Mouse (Mus musculus): Measurements from ENCODE around the gene Armh1.
"Not testable (repeated sequence)": the region's sequence is repeated elsewhere in the genome, so short reads cannot be mapped to it uniquely, and the experiment has no call there.

Gene Armh1

DNA sequence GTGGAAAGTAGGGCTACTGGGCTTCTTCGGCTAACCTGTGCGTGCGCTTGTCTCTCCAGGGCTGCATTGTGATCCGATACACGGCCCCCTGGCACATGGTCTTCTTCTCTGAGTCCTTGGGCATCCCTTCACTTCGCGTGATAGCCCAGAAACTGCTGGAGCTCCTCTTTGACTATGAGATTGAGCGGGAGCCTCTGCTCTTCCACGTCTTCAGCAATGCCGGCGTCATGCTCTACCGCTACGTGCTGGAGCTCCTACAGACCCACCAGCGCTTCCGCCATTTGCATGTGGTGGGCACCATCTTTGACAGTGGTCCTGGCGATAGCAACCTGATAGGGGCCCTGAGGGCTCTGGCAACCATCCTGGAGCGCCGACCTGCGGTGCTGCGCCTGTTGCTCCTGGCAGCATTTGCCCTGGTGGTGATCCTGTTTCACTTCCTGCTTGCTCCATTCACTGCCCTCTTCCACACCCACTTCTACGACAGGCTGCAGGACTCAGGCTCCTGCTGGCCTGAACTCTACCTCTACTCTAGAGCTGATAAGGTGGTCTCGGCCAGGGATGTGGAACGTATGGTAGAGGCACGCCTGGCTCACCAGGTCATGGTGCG is 16.0 kb upstream of the Armh1 start:
- no peak for DNase-seq (ENCODE audit: low read depth, low spot score)

- DNase-seq (ENCODE audit: low read depth, low spot score) = peak; percentile 64
Observed at GRCm38 (mm10) chr4:117267284-117267683, 15.4 kb upstream of the Armh1 start.

GRCm38 (mm10) chr4:117262987-117263386 is 11.1 kb upstream of the Armh1 start:
- no peak for DNase-seq (ENCODE audit: low read depth, low spot score)

- DNase-seq (ENCODE audit: low read depth, low spot score) = no peak
Observed at GRCm38 (mm10) chr4:117262101-117262913, 10.4 kb upstream of the Armh1 start.

GRCm38 (mm10) chr4:117261222-117261621 is 9.3 kb upstream of the Armh1 start:
- no peak for DNase-seq (ENCODE audit: low read depth, low spot score)

DNA sequence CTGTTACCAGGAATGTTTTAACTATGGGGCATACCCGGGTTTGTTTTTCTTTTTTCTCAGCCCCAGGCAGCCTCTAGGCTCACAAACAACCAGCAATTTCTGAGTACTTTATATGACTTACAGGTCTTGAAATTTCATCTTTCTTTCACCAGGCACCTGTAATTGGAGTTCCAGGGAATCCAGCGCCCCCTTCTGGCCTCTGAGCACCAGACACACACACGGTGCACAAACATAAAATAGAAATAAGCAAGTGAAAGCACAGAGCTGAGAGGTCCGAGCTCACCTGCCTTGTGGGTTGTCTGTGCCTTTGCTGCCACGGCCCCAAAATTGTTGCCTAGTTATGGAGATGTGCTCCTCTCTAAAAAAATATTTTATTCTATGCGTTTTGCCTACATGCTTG is 8.0 kb upstream of the Armh1 start:
- DNase-seq (ENCODE audit: low read depth, low spot score) = not testable (repeated sequence)

GRCm38 (mm10) chr4:117254672-117255071 is 2.7 kb upstream of the Armh1 start:
- no peak for DNase-seq (ENCODE audit: low read depth, low spot score)

DNA sequence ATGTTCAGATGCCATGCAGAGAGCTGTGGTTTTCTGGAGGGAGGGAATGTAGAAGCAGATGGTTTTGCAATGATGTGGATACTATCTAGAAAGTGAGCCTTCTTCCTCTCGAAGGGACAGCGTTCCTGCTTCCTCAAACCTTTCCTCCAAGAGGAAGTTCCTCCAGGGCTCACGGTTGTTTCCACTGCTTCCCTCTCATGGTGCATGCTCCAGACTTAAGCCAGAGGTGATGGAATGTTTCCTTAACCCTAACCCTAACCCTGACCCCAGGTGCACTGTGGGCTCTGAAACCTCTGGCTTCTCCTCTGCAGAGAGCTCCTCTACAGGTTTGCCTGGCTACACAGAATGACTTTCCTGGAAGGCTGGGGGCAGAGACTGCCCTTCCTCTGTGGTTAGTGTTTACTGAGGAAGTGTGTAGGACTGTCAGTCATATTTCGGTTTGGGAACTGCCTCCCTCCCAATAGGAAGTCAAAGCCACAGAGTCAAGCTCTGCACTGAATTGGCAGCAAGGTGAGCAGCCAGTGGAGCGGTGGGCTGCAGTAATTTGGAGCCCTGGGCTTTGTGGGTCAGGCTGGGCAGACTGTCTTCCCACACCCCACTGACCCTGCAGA is 2.2 kb upstream of the Armh1 start:
- no peak for DNase-seq (ENCODE audit: low read depth, low spot score)

GRCm38 (mm10) chr4:117253218-117254016 is 1.5 kb upstream of the Armh1 start:
- DNase-seq (ENCODE audit: low read depth, low spot score) = no peak

- DNase-seq (ENCODE audit: low read depth, low spot score) = no peak
Observed at GRCm38 (mm10) chr4:117252755-117253154, 830 bp upstream of the Armh1 start.

DNA sequence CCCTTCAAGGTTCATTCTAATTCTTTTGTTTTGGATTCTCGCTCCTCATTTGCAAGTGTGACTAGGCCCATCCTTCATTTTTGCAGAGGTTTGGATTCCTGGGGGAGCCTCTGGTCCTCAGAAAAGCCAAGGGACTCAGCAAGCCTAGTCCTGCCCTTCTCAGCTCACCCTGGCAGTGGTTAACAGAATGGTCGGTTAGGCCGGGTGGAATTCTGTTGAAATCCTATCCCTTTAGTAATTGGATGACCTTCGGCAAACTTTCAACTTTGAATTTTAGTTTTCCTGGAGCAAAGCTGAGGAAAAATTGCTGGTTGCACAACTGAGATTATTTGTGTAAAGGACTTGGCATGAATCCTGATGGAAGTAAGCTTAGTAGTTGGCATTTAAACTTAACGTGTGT is 426 bp upstream of the Armh1 start:
- DNase-seq (ENCODE audit: low read depth, low spot score) = no peak

- DNase-seq (ENCODE audit: low read depth, low spot score) = no peak
Observed at GRCm38 (mm10) chr4:117250982-117251381, 943 bp downstream of the Armh1 start.

GRCm38 (mm10) chr4:117240867-117241266 is 11.1 kb downstream of the Armh1 start:
- no peak for DNase-seq (ENCODE audit: low read depth, low spot score)

GRCm38 (mm10) chr4:117239153-117239552 is 12.8 kb downstream of the Armh1 start:
- no peak for DNase-seq (ENCODE audit: low read depth, low spot score)

DNA sequence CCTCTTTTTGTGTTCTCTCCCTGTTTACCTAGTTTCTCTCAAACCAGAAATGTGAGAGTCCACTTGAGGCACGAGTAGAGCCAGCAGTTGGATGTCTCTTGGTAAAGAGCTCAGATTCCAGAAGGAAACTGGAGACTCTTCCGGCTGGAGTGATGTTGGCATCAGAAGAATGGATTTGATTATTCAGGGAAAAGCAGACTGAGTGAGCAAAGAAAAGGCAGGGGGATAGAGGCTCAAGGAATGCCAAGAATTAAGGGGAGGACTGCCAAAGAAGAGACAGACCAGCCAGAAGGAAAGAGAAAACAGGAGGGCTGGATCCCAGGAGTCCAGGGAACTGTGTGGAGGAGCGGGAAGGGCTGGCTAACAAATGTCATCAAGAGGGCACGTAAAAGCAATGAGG is 16.1 kb downstream of the Armh1 start:
- no peak for DNase-seq (ENCODE audit: low read depth, low spot score)

GRCm38 (mm10) chr4:117234166-117234741 is 17.7 kb downstream of the Armh1 start:
- DNase-seq (ENCODE audit: low read depth, low spot score) = no peak

DNA sequence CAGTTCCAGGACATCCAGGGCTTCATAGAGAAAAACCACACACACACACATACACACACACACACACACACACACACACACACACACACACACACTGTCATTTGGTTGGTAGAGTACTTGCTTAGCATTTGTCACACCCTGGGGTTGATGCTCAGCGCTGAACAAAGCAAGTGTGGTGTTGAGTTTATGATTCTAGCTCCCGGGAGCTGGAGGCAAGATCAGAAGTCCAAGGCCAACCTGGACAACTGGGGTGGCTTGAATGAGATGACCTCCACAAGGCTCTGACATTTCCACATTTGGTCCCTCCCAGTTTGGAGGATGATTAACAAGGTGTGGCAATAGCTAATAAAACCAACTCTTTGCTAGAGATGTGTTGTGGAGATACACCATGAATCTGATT is 20.7 kb downstream of the Armh1 start:
- DNase-seq (ENCODE audit: low read depth, low spot score) = no peak

DNA sequence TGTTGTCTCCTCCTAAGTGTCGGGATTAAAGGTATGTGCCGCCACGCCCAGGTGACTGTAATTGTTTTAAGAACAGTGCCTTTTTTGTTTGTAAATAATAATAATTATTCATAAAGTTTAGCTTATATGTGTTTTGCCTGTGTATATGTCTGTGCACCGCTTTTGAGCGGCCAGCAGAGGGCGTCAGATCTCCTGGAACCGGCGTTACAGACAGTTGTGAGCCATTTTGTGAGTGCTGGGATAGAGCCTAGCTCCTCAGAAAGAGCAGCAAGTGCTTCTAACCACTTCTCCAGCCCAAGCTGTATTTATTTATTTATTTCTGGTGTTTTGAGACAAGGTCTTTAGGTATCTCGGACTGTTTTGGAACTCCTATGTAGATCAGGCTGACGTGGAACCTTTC is 21.6 kb downstream of the Armh1 start:
- DNase-seq (ENCODE audit: low read depth, low spot score) = no peak

- no peak for DNase-seq (ENCODE audit: low read depth, low spot score)
Observed at GRCm38 (mm10) chr4:117229590-117229989, 22.3 kb downstream of the Armh1 start.

GRCm38 (mm10) chr4:117225250-117225649 is 26.7 kb downstream of the Armh1 start:
- no peak for DNase-seq (ENCODE audit: low read depth, low spot score)

DNA sequence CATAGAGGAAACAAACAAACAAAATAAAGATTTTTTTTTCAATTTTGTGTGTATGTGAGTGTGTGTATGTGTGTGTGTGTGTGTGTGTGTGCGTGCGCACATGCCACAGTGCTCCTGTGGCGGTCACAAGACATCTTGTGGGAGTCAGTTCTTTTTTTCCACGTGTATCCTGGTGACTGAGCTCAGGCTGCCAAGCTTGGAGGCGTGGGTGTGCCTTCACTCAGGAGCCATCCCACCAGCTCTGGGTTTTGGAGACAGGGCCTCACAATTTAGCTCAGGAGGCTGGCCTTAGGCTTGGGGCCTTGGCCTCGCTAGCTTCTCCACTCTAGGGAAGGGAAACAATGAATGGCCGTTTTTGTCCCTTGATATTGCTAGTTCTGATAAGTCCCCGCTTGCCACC is 27.8 kb downstream of the Armh1 start:
- no peak for DNase-seq (ENCODE audit: low read depth, low spot score)

DNA sequence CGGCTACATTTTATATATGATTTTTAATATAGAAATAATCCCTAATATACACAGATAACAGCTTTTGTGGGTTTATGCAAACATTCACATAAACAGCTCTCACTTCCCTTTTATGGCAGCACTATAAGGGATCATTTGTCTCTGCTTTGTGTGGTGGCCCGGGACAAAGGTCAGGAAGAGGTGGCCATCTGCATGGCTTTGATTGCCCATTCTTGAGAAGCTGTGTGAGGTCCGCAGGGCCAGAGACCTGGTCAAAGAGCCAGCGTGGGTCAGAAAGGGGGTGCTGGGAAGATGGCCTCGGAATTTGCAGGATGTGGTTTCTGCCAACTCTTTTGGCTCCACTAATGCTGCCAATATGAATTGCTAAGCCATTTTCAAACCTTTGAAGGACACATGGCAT is 28.9 kb downstream of the Armh1 start:
- DNase-seq (ENCODE audit: low read depth, low spot score) = no peak

All from CD4-positive helper T cell, adult 2 months (primary cell).